Comparison of ENCODE assay signal across 17 mouse cellular contexts in the genomic region with DNA sequence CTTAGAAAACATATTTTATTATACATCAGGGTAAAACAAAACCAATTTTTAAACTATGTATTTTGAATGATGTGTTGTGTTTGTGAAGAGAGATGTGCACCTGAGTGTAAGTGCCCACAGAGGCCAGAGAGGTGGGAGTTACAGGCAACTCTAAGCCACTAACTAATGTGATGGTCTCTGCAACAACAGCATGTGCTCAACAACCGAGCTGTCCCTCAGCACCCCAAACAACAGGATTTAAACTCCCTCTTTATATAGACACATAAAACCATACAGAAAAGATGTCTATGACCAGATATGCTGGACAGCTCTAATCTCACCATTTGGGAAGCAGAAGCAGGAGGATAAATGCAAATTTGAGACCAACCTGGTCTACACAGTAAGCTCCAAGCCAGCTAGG.
"Had no signal": no experiment of that assay in that cellular context is flagged by ENCODE, and none has a peak within 500 bp of the region (broad histone marks: within the 10 kb centered on the region; RNA-seq: fewer than 3 reads in every experiment).

No protein-coding gene starts in this region.

- H3K4me2 ChIP-seq: lung, embryonic 14.5 days; midbrain, embryonic 12.5 days; neural tube, embryonic 13.5 days; neural tube, embryonic 15.5 days; stomach, embryonic 15.5 days had no signal

- DNase-seq: lung, adult 18-20 months; lung, embryonic 14.5 days; lung, postnatal 10 days; lung, postnatal 4 days; midbrain, embryonic 14.5 days; retina, postnatal 1 day; right cerebral cortex, postnatal 25 days; right cerebral cortex, postnatal 4 days had no signal

- H3K4me1 ChIP-seq: midbrain, embryonic 10.5 days; midbrain, embryonic 12.5 days; neural tube, embryonic 13.5 days; neural tube, embryonic 15.5 days; stomach, embryonic 15.5 days had no signal

- H3K9me3 ChIP-seq: midbrain, embryonic 10.5 days; midbrain, embryonic 12.5 days; neural tube, embryonic 13.5 days; neural tube, embryonic 15.5 days; stomach, embryonic 15.5 days had no signal

- H3K9ac ChIP-seq: liver, embryonic 14.5 days; lung, embryonic 14.5 days; midbrain, embryonic 12.5 days; neural tube, embryonic 13.5 days; neural tube, embryonic 15.5 days; stomach, embryonic 15.5 days had no signal

- H3K27me3 ChIP-seq: midbrain, embryonic 12.5 days; neural tube, embryonic 13.5 days; neural tube, embryonic 15.5 days; stomach, embryonic 15.5 days had no signal

- ATAC-seq: midbrain, embryonic 16.5 days had no signal

- H3K27ac ChIP-seq: liver, embryonic 14.5 days; midbrain, embryonic 10.5 days; midbrain, embryonic 12.5 days; neural tube, embryonic 13.5 days; neural tube, embryonic 15.5 days; stomach, embryonic 15.5 days; stomach, postnatal 0 days had no signal

- H3K4me3 ChIP-seq: midbrain, embryonic 10.5 days; midbrain, embryonic 12.5 days; myocyte; neural tube, embryonic 13.5 days; neural tube, embryonic 15.5 days; stomach, embryonic 15.5 days had no signal
